Mouse (Mus musculus) CD4-positive helper T cell, adult 2 months (primary cell): Measurements from ENCODE around the gene Rhobtb1.

Source experiments
- DNase-seq: peaks from one replicate; pipeline ENCODE4 v3.0.0-alpha.2; 2012; ENCODE audit warnings: low read depth, missing footprints, low spot score

The Rhobtb1 gene

DNA sequence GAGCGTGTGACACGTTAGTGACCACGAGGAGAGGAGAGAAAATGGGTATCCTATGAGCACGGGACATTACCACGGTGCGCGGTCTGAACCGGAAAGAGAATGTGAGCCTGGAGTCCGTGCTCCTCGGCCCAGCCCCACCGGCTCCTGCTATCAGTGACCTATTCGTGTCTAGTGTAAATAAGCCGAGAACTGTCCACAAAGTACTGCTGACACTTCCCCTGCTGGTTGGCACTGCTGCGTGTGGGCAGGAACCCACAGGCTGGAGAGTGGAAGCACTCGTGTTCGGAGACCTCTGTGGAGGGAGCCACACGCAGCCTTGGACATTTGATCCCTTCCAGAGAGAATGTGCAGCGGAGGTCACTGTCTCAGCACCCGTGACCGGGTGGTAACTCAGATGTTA, at the start of gene Rhobtb1:
TSS of gene Rhobtb1 (plus strand) at position 390 of the 400 bp plus-strand sequence.
- no peak for DNase-seq

GRCm38 (mm10) chr10:69101988-69102387, 49.2 kb upstream of the Rhobtb1 start:
- no peak for DNase-seq

- no peak for DNase-seq
Measured at GRCm38 (mm10) chr10:69104143-69104882, 46.9 kb upstream of the Rhobtb1 start.

GRCm38 (mm10) chr10:69104883-69105225, 46.4 kb upstream of the Rhobtb1 start:
- no peak for DNase-seq

- no peak for DNase-seq
Measured at GRCm38 (mm10) chr10:69106796-69107195, 44.4 kb upstream of the Rhobtb1 start.

- DNase-seq, result no peak
Measured at GRCm38 (mm10) chr10:69107253-69107652, 44.0 kb upstream of the Rhobtb1 start.

DNA sequence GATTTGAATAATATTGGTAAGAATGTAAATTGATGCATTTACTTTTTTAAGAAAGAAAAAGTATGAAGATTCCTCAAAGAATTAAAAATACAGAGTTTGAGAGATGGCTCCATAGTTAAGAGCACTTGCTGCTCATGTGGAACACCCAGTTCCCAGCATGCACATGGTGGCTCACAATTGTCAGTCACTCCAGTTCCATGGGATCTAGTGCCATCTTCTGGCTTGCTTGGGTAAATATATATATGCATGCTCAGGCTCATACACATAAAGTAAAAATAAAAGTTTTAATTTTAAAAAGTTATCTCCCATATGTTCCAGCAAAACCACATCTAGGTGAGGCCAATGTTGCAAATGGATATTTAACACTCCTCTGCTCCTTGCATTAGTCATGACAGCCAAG, 36.9 kb upstream of the Rhobtb1 start:
- no peak for DNase-seq

DNA sequence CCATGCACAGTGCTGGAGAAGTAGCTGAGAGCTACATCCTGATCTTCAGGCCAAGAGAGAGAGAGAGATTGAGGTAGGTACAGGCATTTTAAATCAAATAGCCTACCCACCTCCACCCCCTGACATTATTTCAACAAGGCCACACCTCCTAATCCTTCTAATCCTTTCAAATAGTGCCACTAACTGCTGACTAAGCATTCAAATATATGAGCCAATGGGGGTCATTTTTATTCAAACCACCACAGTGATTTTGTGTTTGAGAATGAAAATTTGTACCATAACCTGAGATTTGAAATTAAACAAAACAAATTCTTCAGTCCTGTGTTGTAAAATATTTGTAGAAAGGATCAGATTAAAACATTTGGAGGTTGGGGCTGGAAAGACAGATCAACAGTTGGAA, 33.2 kb upstream of the Rhobtb1 start:
- no peak for DNase-seq

DNA sequence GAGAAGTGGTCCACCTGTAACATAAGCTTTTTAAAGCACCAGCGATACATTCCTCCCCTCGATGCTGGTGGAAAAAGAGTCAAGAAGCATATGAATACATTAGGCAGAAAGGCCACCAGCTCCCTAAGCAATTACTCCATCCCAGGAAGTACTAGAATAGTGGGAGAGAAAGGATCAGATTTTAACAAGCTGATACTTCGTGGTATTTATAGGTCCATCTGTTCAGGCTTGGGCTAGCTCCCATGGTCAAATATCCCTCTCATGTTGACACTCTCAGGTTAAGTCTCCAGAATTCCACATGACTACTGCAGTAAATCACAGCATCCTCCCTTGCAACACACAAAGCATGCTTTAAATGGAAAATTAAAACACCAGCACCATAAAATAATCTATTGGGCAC, 32.3 kb upstream of the Rhobtb1 start:
- DNase-seq, result no peak

DNA sequence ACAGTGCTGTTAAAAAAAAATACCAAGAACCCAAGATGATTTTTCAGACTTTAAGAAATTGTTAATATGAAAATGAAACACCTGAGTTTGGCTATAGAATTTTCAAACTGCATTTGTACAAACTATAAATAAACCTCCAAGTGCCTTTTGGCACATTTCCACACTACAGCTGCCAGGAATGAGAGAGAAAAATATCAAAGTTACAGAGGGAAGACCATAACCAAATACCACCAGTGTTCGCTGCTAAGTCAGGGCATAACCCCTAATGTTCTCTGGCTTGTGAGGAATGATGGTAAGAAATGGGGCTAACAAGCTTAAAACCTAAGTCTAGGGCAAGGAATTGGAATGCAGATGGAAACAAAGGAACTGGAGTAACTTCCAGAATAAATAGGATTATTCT, 31.8 kb upstream of the Rhobtb1 start:
- no peak for DNase-seq

- no peak for DNase-seq
Measured at GRCm38 (mm10) chr10:69126546-69126945, 24.7 kb upstream of the Rhobtb1 start.

DNA sequence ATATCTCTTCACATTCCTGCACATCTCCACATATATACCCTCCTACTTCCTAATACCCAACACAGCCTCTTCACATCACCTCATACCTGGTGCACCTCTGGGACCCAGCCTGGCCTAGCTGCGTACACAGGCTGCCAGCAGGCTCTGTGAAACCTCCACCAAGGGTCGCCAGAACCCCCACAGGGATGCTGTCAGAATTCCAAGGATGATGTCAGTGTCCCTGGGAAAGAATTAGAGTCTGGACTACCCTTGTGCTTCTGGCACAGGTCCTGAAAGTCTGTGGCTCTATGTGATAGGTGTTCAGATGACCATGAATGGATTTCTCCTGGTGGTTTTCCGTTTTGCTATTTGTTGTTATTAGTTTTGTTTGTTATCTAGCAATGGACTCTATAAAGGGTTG, 22.7 kb upstream of the Rhobtb1 start:
- no peak for DNase-seq

DNA sequence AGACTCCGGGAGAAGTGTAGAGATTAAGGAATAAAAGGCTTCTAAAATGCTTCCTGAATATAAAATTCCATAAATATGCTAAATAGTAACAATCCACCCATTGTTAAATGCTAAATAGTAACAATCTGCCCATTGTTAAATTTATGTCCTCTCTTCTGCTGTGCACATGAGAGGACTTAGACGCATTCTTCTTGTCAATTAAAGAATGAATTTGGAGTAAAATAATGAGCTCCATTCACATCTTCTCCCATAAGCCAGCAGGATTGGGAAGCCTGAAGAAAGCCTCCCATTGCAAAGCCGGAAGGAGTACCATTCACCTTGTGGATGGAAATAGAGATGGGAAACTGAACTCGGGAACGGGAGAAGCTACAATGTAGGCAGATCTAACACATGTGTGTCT, 20.6 kb upstream of the Rhobtb1 start:
- no peak for DNase-seq

DNA sequence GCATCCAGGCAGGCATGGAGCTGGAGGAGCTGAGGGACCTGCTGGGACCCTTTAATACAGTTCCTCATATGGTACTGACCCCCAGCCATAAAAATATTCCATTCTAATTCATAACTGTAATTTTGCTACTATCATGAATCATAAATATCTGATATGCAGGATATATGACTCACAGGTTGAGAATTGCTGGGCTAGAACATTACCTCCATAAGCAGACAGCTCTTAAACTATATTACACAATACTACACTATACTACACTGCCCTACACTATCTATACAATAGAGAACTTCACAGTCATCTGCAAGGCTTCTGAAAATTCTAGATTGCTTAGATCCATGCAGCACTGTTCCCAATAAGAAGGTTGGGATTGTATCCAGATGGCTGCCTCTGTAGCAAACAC, 16.9 kb upstream of the Rhobtb1 start:
- DNase-seq, result no peak

GRCm38 (mm10) chr10:69136241-69136828, 14.9 kb upstream of the Rhobtb1 start:
- DNase-seq, result no peak

GRCm38 (mm10) chr10:69149252-69149651, 2.0 kb upstream of the Rhobtb1 start:
- no peak for DNase-seq

DNA sequence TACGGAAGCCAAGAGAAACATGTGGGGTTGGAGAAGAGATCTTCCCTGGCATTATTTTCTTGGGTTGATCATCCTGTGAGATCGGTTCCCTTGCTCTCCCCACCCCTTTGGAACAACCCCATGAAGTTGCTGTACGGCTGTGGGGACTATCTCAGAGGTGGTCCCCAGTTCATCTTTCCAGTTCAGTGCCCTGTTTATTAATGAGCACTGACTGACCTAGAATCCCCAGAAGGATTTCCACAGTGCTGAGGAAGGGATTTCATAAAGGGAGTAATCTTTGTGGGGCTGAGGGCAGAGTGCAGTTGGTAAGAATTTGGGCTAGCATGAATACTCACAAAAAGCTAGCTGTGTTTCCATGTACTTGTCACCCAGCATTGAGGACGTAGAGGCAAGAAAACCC, 1.7 kb downstream of the Rhobtb1 start:
- no peak for DNase-seq

DNA sequence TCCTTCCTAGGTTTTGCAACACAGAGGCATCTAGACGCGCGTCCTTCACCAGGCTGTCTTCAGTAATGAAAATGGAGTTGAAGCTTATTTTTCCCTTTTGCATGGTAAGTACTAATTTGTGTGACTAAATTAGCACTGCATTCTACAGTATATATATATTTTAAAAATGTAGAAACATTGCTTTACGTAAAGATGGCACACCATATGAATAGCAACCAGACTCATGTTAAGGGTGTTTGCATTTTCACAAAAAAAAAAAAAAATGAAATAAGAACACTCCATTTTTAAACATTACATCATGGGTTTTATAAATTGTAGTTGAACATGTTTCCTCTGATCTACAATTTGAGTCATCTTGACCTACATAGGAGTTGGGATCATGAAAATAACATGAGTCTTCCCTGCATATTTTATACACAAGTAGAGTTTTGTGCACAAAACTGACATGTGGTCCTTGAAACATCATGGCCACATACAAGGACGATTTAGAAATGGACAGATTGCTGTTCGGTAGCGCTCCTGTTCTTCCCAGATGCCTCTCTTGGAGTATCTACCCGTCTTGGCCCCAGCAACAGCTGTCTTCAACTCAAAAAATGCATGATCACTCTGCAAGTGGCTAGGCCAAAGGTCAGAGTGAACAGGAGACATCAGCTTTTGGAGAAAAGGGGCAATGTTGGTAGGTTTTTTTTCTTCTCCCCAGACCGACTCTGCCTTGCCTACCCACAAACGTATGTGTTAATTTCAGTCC, 4.4 kb downstream of the Rhobtb1 start:
- DNase-seq, result no peak

GRCm38 (mm10) chr10:69156462-69156861, 5.2 kb downstream of the Rhobtb1 start:
- no peak for DNase-seq

DNA sequence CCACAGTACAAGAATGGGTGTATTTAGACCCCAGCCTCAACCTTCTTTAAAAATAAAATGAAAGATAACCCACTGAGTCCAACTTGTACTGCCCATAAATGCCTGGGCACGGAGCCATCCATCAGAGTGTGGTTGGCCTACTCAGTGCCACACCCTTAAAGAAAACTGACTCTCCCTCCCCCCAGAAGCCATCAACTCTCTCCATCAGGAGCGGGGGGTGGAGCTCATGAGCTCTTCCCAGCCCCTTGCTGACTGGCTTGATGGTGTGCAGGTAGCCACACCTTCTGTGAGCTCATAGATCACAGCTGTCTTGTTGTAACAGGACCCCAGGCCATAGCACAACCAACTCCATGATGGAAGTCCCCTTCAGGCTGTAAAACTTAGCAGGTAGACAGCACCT, 6.2 kb downstream of the Rhobtb1 start:
- no peak for DNase-seq

- no peak for DNase-seq
Measured at GRCm38 (mm10) chr10:69160877-69161276, 9.6 kb downstream of the Rhobtb1 start.

DNA sequence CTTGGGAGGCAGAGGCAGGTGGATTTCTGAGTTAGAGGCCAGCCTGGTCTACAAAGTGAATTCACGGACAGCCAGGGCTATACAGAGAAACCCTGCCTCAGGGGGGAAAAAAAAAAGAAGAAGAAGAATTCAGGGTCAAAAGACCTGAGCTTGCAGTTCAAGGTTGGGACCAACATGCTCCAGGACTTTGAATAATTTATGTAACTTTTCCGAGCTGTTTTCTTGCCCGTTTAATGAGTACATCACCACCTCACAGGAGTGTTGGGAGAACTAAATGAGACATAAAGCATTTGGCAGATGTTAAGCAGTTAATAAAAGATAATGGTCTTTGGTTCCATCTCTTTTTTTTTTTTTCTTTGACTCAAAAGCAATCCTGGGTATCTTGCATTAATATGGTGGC, 10.3 kb downstream of the Rhobtb1 start:
- no peak for DNase-seq

DNA sequence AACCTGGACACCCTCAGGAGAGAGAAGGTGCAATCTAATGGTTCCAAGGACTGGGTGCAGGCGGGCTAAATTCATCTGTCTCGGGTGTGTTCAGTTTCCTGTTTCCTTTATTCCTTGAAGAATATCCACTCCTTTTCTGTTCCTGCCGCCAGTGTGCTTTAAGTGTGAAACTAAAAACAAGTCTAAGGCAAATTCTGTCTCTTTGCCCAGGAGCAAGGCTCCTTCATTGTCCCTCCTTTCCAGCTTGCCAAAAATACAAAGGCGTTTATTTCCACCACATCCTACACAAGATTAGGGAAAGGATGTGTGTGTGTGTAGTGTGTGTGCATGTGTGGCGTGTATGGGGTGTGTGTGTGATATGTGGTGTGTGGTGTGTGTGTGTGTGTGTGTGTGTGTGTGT, 11.3 kb downstream of the Rhobtb1 start:
- DNase-seq, result no peak
